Mouse (Mus musculus): ENCODE measurements at regions not wholly inside any gene's neighbourhood (a gene's known extent, or its start where the extent isn't known, plus 50 kb on each side); places are given as distances from the start of the nearest gene placed in this dataset.

GRCm38 (mm10) chr13:34398061-34398787 lies 53.2 kb upstream of the Slc22a23 start:
- ATAC-seq (ENCODE audit: low FRiP score, low read depth) = no peak
- no peak for TF ChIP-seq POLR2A (IDR thresholded peaks at IDR 0.05; ENCODE audit: borderline replicate concordance, extremely low read depth, insufficient read depth, insufficient read length)
- Histone ChIP-seq H3K36me3 (ENCODE audit: control insufficient read depth, insufficient read depth, low read length) (no peaks in the 10 kb centered on the region), H3K9me3 (ENCODE audit: control insufficient read depth, low read length) (no peaks in the 10 kb centered on the region), H3K9ac (ENCODE audit: low read depth, low read length, severe bottlenecking) (no peak overlapping the region), H3K4me2 (replicated peaks; ENCODE audit: low read depth, low read length, severe bottlenecking) (no peak overlapping the region), H3K4me3 (replicated peaks; ENCODE audit: low read length) (no peak overlapping the region), H3K4me1 (ENCODE audit: control insufficient read depth, insufficient read depth, low read length) (peaks cover 6% of the 10 kb centered on the region), H3K27ac (replicated peaks; ENCODE audit: low read depth, low read length) (no peak overlapping the region), H3K27me3 (ENCODE audit: control insufficient read depth, insufficient read depth, low read length) (no peaks in the 10 kb centered on the region)
- no peak for DNase-seq (ENCODE audit: low spot score)
- WGBS = 45% methylated on average over 10 of the region's 10 CpGs

- Histone ChIP-seq H3K36me3 (ENCODE audit: control insufficient read depth, insufficient read depth, low read length) (no peaks in the 10 kb centered on the region), H3K9me3 (ENCODE audit: control insufficient read depth, low read length) (no peaks in the 10 kb centered on the region), H3K4me3 (replicated peaks; ENCODE audit: low read length) (no peak overlapping the region), H3K27ac (replicated peaks; ENCODE audit: low read depth, low read length) (no peak overlapping the region), H3K4me1 (ENCODE audit: control insufficient read depth, insufficient read depth, low read length) (peaks cover 6% of the 10 kb centered on the region), H3K27me3 (ENCODE audit: control insufficient read depth, insufficient read depth, low read length) (no peaks in the 10 kb centered on the region), H3K9ac (ENCODE audit: low read depth, low read length, severe bottlenecking) (no peak overlapping the region), H3K4me2 (replicated peaks; ENCODE audit: low read depth, low read length, severe bottlenecking) (no peak overlapping the region)
- ATAC-seq (ENCODE audit: low FRiP score, low read depth) (no peak), DNase-seq (ENCODE audit: low spot score) (no peak)
- TF ChIP-seq POLR2A (IDR thresholded peaks at IDR 0.05; ENCODE audit: borderline replicate concordance, extremely low read depth, insufficient read depth, insufficient read length) = no peak
Measured at GRCm38 (mm10) chr13:34395504-34395903, 50.5 kb upstream of the Slc22a23 start.

GRCm38 (mm10) chr13:34395010-34395409 lies 50.0 kb upstream of the Slc22a23 start:
- no peaks in the 10 kb centered on the region for H3K9me3 ChIP-seq (ENCODE audit: control insufficient read depth, low read length)
- no peaks in the 10 kb centered on the region for H3K27me3 ChIP-seq (ENCODE audit: control insufficient read depth, insufficient read depth, low read length)
- H3K27ac ChIP-seq (replicated peaks; ENCODE audit: low read depth, low read length) = no peak overlapping the region
- DNase-seq (ENCODE audit: low spot score) (no peak), ATAC-seq (ENCODE audit: low FRiP score, low read depth) (no peak)
- no peak overlapping the region for H3K4me3 ChIP-seq (replicated peaks; ENCODE audit: low read length)
- H3K9ac ChIP-seq (ENCODE audit: low read depth, low read length, severe bottlenecking) = no peak overlapping the region
- peaks cover 6% of the 10 kb centered on the region for H3K4me1 ChIP-seq (ENCODE audit: control insufficient read depth, insufficient read depth, low read length)
- 58% methylated on average over 1 of the region's 1 CpGs for WGBS
- no peak overlapping the region for H3K4me2 ChIP-seq (replicated peaks; ENCODE audit: low read depth, low read length, severe bottlenecking)
- no peak for TF ChIP-seq POLR2A (IDR thresholded peaks at IDR 0.05; ENCODE audit: borderline replicate concordance, extremely low read depth, insufficient read depth, insufficient read length)
- no peaks in the 10 kb centered on the region for H3K36me3 ChIP-seq (ENCODE audit: control insufficient read depth, insufficient read depth, low read length)

Data from limb, embryonic 14.5 days (tissue).